25 mouse cellular contexts compared by ENCODE assay signal in genomic region chr6:135472495-135472894, GRCm38 (mm10).
"Had no signal": no experiment of that assay in that cellular context is flagged by ENCODE, and none has a peak within 500 bp of the region (broad histone marks: within the 10 kb centered on the region; RNA-seq: fewer than 3 reads in every experiment).

No protein-coding gene starts in this region.

- H3K36me3 ChIP-seq: limb, embryonic 10.5 days; limb, embryonic 13.5 days; liver, embryonic 12.5 days; liver, embryonic 15.5 days; lung, embryonic 15.5 days; midbrain, embryonic 10.5 days; midbrain, embryonic 13.5 days; neural tube, embryonic 13.5 days had no signal

- H3K27me3 ChIP-seq: limb, embryonic 13.5 days; liver, embryonic 12.5 days; liver, embryonic 15.5 days; lung, embryonic 15.5 days; megakaryocyte, embryonic 14.5 days; midbrain, embryonic 13.5 days; neural tube, embryonic 13.5 days had no signal

- ATAC-seq: intestine, postnatal 0 days; liver, embryonic 12.5 days; midbrain, embryonic 13.5 days; midbrain, embryonic 16.5 days had no signal

- H3K4me2 ChIP-seq: limb, embryonic 13.5 days; liver, embryonic 12.5 days; liver, embryonic 15.5 days; lung, embryonic 15.5 days; midbrain, embryonic 13.5 days; neural tube, embryonic 13.5 days had no signal

- H3K4me1 ChIP-seq: liver, embryonic 12.5 days; liver, embryonic 15.5 days; lung, embryonic 15.5 days; megakaryocyte, embryonic 14.5 days; midbrain, embryonic 10.5 days; midbrain, embryonic 13.5 days; neural tube, embryonic 13.5 days had no signal

- H3K9me3 ChIP-seq: limb, embryonic 10.5 days; limb, embryonic 13.5 days; liver, embryonic 12.5 days; liver, embryonic 15.5 days; lung, embryonic 15.5 days; midbrain, embryonic 10.5 days; midbrain, embryonic 13.5 days; neural tube, embryonic 13.5 days had no signal

- H3K4me3 ChIP-seq: limb, embryonic 10.5 days; limb, embryonic 13.5 days; liver, embryonic 12.5 days; liver, embryonic 15.5 days; lung, embryonic 15.5 days; midbrain, embryonic 10.5 days; midbrain, embryonic 13.5 days; myocyte; neural tube, embryonic 13.5 days had no signal

- DNase-seq: kidney, adult 8-10 months; layer of hippocampus, postnatal 36 days; liver; lung, adult 18-20 months; lung, postnatal 10 days; lung, postnatal 36 days; right cerebral cortex, adult 18-20 months; right cerebral cortex, postnatal 14 days; right cerebral cortex, postnatal 4 days; thymus, adult 2 months; thymus, postnatal 14 days; thymus, postnatal 4 days had no signal

- H3K27ac ChIP-seq: limb, embryonic 10.5 days; limb, embryonic 13.5 days; liver, embryonic 12.5 days; liver, embryonic 15.5 days; lung, embryonic 15.5 days; midbrain, embryonic 10.5 days; midbrain, embryonic 13.5 days; neural tube, embryonic 13.5 days; stomach, postnatal 0 days had no signal

- H3K9ac ChIP-seq: limb, embryonic 13.5 days; liver, embryonic 12.5 days; liver, embryonic 15.5 days; lung, embryonic 15.5 days; midbrain, embryonic 13.5 days; neural tube, embryonic 13.5 days had no signal
